Mouse (Mus musculus) urinary bladder, postnatal 36 days (tissue): ENCODE data around the gene Ikzf3.

Experiments
- DNase-seq, 2 experiments: peaks; one replicate each; pipeline ENCODE4 v3.0.0; 2022; ENCODE audit warnings: low spot score in 2 of 2, mixed read lengths in 1 of 2

Gene Ikzf3

GRCm38 (mm10) chr11:98545711-98546231 lies at the start of gene Ikzf3:
Gene Ikzf3, minus strand, starts transcription at chr11:98546031.
- DNase-seq, result peak; percentile 36 to 47

- DNase-seq, result no peak
Measured at GRCm38 (mm10) chr11:98595473-98595872, 49.6 kb upstream of the Ikzf3 start.

- no peak for DNase-seq
Measured at GRCm38 (mm10) chr11:98595021-98595420, 49.2 kb upstream of the Ikzf3 start.

GRCm38 (mm10) chr11:98590548-98591445 lies 45.0 kb upstream of the Ikzf3 start:
- no peak for DNase-seq

- no peak for DNase-seq
Measured at GRCm38 (mm10) chr11:98589306-98589705, 43.5 kb upstream of the Ikzf3 start.

- no peak for DNase-seq
Measured at GRCm38 (mm10) chr11:98588833-98589281, 43.0 kb upstream of the Ikzf3 start.

- peak; percentile 79 to 88 for DNase-seq
Measured at GRCm38 (mm10) chr11:98587684-98588546, 42.1 kb upstream of the Ikzf3 start.

GRCm38 (mm10) chr11:98586892-98587563 lies 41.2 kb upstream of the Ikzf3 start, which contains the start of gene Ormdl3:
Gene Ormdl3, minus strand, starts transcription at chr11:98587368.
- peak; percentile 95 to 99 for DNase-seq

- peak in 1 of 2 experiments; percentile 38 for DNase-seq
Measured at GRCm38 (mm10) chr11:98586087-98586891, 40.5 kb upstream of the Ikzf3 start.

- DNase-seq, result peak in 1 of 2 experiments; percentile 41
Measured at GRCm38 (mm10) chr11:98584629-98585177, 38.9 kb upstream of the Ikzf3 start.

- no peak for DNase-seq
Measured at GRCm38 (mm10) chr11:98584146-98584545, 38.3 kb upstream of the Ikzf3 start.

GRCm38 (mm10) chr11:98583571-98583970 lies 37.7 kb upstream of the Ikzf3 start:
- no peak for DNase-seq

GRCm38 (mm10) chr11:98583265-98583552 lies 37.4 kb upstream of the Ikzf3 start:
- DNase-seq, result no peak

- DNase-seq, result no peak
Measured at GRCm38 (mm10) chr11:98582551-98583264, 36.9 kb upstream of the Ikzf3 start.

GRCm38 (mm10) chr11:98582030-98582388 lies 36.2 kb upstream of the Ikzf3 start:
- DNase-seq, result no peak

GRCm38 (mm10) chr11:98581286-98582029 lies 35.6 kb upstream of the Ikzf3 start:
- DNase-seq, result no peak

- no peak for DNase-seq
Measured at GRCm38 (mm10) chr11:98580301-98581121, 34.7 kb upstream of the Ikzf3 start.

GRCm38 (mm10) chr11:98577776-98578175 lies 31.9 kb upstream of the Ikzf3 start:
- DNase-seq, result peak in 1 of 2 experiments; percentile 65
